8 mouse cellular contexts compared by ENCODE assay signal in genomic region chr3:115714671-115715651, GRCm38 (mm10). TPM values are rescaled to one million over a fixed set of nuclear protein-coding genes. Genes with fewer than 3 reads are reported as not detected.
A peak's percentile ranks its signal among the peaks of the same experiment; 100 is the strongest.
DNase-seq lines count a peak whose midpoint lies in the region; ATAC-seq and TF ChIP-seq lines count a peak whose summit lies in the region.

TSS of gene S1pr1 (minus strand) at chr3:115715072.

- H3K36me3 ChIP-seq in embryonic facial prominence, embryonic 14.5 days (ENCODE audit: control insufficient read depth, insufficient read depth, low read length), result peaks cover 8% of the 10 kb centered on the region; the same call in 1 of the 2 replicates
- H3K36me3 ChIP-seq in limb, embryonic 15.5 days, result no peaks in the 10 kb centered on the region
- H3K36me3 ChIP-seq in midbrain, postnatal 0 days (ENCODE audit: insufficient read depth, low read length), result no peaks in the 10 kb centered on the region

- peak; percentile 95 for ATAC-seq in embryonic facial prominence, embryonic 14.5 days (ENCODE audit: low read depth)
- ATAC-seq in limb, embryonic 15.5 days (ENCODE audit: insufficient number of reproducible peaks, low FRiP score, low TSS enrichment, low read depth), result peak; percentile 87
- ATAC-seq in midbrain, postnatal 0 days (ENCODE audit: low FRiP score), result peak; percentile 88

- H3K27ac ChIP-seq in embryonic facial prominence, embryonic 14.5 days (replicated peaks; ENCODE audit: low read depth, low read length), result peak within 1 kb of the TSS; percentile 87
- peak within 1 kb of the TSS; percentile 85 for H3K27ac ChIP-seq in limb, embryonic 15.5 days
- H3K27ac ChIP-seq in midbrain, postnatal 0 days (ENCODE audit: low read depth, low read length), result peak within 1 kb of the TSS; percentile 71

- peak within 1 kb of the TSS; percentile 74 for H3K4me2 ChIP-seq in embryonic facial prominence, embryonic 14.5 days (ENCODE audit: low read depth, low read length)
- H3K4me2 ChIP-seq in limb, embryonic 15.5 days, result peak within 1 kb of the TSS; percentile 72
- H3K4me2 ChIP-seq in midbrain, postnatal 0 days (ENCODE audit: low read depth, low read length, poor library complexity, severe bottlenecking), result peak within 1 kb of the TSS; percentile 94

- H3K9me3 ChIP-seq in embryonic facial prominence, embryonic 14.5 days (ENCODE audit: control insufficient read depth, low read length), result no peaks in the 10 kb centered on the region
- H3K9me3 ChIP-seq in limb, embryonic 15.5 days, result no peaks in the 10 kb centered on the region
- no peaks in the 10 kb centered on the region for H3K9me3 ChIP-seq in midbrain, postnatal 0 days (ENCODE audit: low read length)

- under 1% methylated on average over 46 of the region's 51 CpGs for WGBS in embryonic facial prominence, embryonic 14.5 days
- 2% methylated on average over 51 of the region's 51 CpGs for WGBS in limb, embryonic 15.5 days
- under 1% methylated on average over 51 of the region's 51 CpGs for WGBS in midbrain, postnatal 0 days

- H3K27me3 ChIP-seq in embryonic facial prominence, embryonic 14.5 days (replicated peaks; ENCODE audit: control insufficient read depth, insufficient read depth, low read length), result no peaks in the 10 kb centered on the region
- H3K27me3 ChIP-seq in limb, embryonic 15.5 days, result 0 out of 2 replicates have a peak, but pooled peaks cover 3% of the 10 kb centered on the region
- H3K27me3 ChIP-seq in midbrain, postnatal 0 days (ENCODE audit: insufficient read depth, low read length), result no peaks in the 10 kb centered on the region; the same call in 1 of the 2 replicates

- H3K9ac ChIP-seq in embryonic facial prominence, embryonic 14.5 days (ENCODE audit: low read depth, low read length), result peak within 1 kb of the TSS; percentile 70
- H3K9ac ChIP-seq in limb, embryonic 15.5 days, result peak within 1 kb of the TSS; percentile 46
- H3K9ac ChIP-seq in midbrain, postnatal 0 days (replicated peaks; ENCODE audit: low read length, poor library complexity, severe bottlenecking), result peak within 1 kb of the TSS; percentile 54

- peak; percentile 91 for DNase-seq in 416B (ENCODE audit: low read depth)
- peak; percentile 68 to 76 for DNase-seq in adrenal gland, postnatal 36 days
- DNase-seq in embryonic facial prominence, embryonic 14.5 days (ENCODE audit: low spot score), result peak; percentile 97
- peak; percentile 87 for DNase-seq in heart, adult 8-10 months (ENCODE audit: low spot score)
- peak; percentile 57 to 61 for DNase-seq in kidney, adult 8-10 months
- peak; percentile 89 for DNase-seq in midbrain, postnatal 0 days (ENCODE audit: low spot score)
- peak; percentile 78 to 88 for DNase-seq in spleen, postnatal 4 days (ENCODE audit: low spot score in 2 of 2)

- H3K4me3 ChIP-seq in embryonic facial prominence, embryonic 14.5 days (ENCODE audit: low read depth, low read length), result peak within 1 kb of the TSS; percentile 59
- peak within 1 kb of the TSS; percentile 54 for H3K4me3 ChIP-seq in limb, embryonic 15.5 days
- peak within 1 kb of the TSS; percentile 53 for H3K4me3 ChIP-seq in midbrain, postnatal 0 days (ENCODE audit: low read depth, low read length)

- no peaks in the 10 kb centered on the region for H3K4me1 ChIP-seq in embryonic facial prominence, embryonic 14.5 days (ENCODE audit: control insufficient read depth, insufficient read depth, low read length)
- H3K4me1 ChIP-seq in limb, embryonic 15.5 days, result peaks cover 8% of the 10 kb centered on the region; the same call in 1 of the 2 replicates
- H3K4me1 ChIP-seq in midbrain, postnatal 0 days (ENCODE audit: insufficient read depth, low read length), result no peaks in the 10 kb centered on the region

- peak; percentile 44 for TF ChIP-seq CTCF in midbrain, postnatal 0 days (IDR thresholded peaks at IDR 0.05)

RNA-seq across cellular contexts. Expression of gene S1pr1, which starts in this region (rescaled TPM):
- total RNA-seq in adrenal gland, postnatal 36 days (2021), result 10 to 100 TPM; 17.1 to 31.2 TPM
- polyA plus RNA-seq in embryonic facial prominence, embryonic 14.5 days (2014; fragmentation: Nextera tagmentation; extraction: Ambion mirVana), result 28.2 and 28.4 TPM in 2 replicates
- 10 to 100 TPM; 31.9 to 48.9 (median 41.9) TPM for total RNA-seq in heart, adult 8-10 months (2022)
- polyA plus RNA-seq in limb, embryonic 15.5 days (2015; fragmentation: Nextera tagmentation; extraction: Ambion mirVana), result 23.8 and 28.1 TPM in 2 replicates
- total RNA-seq in midbrain, postnatal 0 days (2014; rRNA removed), result 42.1 and 56.7 TPM in 2 replicates
- 32.9 and 34.2 TPM in 2 replicates for polyA plus RNA-seq in midbrain, postnatal 0 days (2015; fragmentation: Nextera tagmentation; extraction: Ambion mirVana)

Comparison
In these comparisons a context has a peak if more than half of its experiments do, and no peak if none do; other contexts are left out.
1. Peak in every context shown above with its lines: DNase-seq, ATAC-seq, H3K4me3 ChIP-seq and H3K27ac ChIP-seq.